Mouse (Mus musculus) hindlimb bud, embryonic 11.5 days (tissue): Measurements from ENCODE around the gene Tmed6.

ENCODE experiments used
- DNase-seq: peaks from one replicate; pipeline ENCODE4 v3.0.0-alpha.2; 2012; ENCODE audit warnings: low read depth, low spot score; ENCODE audit errors: extremely low spot score

Tmed6 gene

DNA sequence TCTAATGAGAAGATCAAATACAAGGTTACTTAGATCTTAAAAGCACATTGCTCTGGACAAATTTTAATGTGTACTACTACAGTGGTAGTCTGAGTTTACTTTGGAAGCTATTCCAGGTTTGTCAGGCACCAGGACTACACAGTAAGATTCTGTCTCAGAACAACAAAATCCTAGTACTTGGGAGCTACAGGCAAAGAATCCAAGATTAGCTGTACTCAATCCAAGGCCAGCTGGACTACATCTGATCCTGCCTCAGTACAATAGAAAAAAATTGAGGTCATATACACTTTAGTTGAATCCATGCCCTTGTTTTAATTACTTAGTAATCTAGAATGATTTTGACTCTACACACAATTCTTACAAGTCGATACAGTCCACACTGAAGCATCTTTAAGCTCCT lies 50.5 kb downstream of the Tmed6 start:
- no peak for DNase-seq

DNA sequence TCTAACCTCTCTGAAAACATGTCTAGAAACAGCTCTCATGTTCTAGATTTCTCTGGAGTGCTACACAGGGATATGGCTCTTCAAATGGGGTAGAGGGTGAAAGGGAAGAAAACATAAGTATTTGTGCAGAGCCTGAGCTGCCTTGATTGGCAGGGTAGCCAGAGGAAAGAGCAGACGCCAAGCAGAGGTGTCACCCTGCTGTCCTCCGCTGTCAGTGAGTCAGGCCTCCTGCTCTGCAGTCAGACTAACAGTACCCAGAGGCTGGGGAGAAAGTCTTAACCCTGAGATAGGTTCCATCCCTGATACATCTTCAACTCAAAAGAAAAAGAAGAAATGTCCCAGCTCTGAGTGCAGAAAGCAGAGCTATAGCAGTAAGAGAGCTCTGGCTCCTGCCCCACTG lies 52.8 kb downstream of the Tmed6 start:
- DNase-seq = no peak
